Mouse (Mus musculus) bone marrow, adult 2 months (tissue): ENCODE results near the gene Cmtm2b. TPM values are rescaled to one million over a fixed set of nuclear protein-coding genes. Genes with fewer than 3 reads are reported as not detected.

Experiments
- H3K27ac ChIP-seq: fragments of 200-500 bp; 2 replicates; pipeline ENCODE4 v1.5.1; 2012; ENCODE audit warnings: low read depth, mild to moderate bottlenecking, control low read depth, inconsistent platforms, low read length; ENCODE audit not compliant: control insufficient read depth, poor library complexity, insufficient read depth
- H3K4me1 ChIP-seq: fragments of 200-500 bp; 2 replicates; pipeline ENCODE4 v1.6.1; 2011; ENCODE audit warnings: low read length; ENCODE audit not compliant: control insufficient read depth, insufficient read depth
- H3K4me3 ChIP-seq: fragments of 200-500 bp; replicated peaks from 2 replicates; pipeline ENCODE3; 2011; ENCODE audit warnings: mild to moderate bottlenecking, low read depth, low read length, control low read depth; ENCODE audit not compliant: control insufficient read depth
- CTCF ChIP-seq: fragments of 200-500 bp; IDR thresholded peaks from 2 replicates; pipeline ENCODE4 v1.5.1; 2011; ENCODE audit warnings: low read length, control low read depth; ENCODE audit not compliant: control insufficient read depth, insufficient read depth
- POLR2A ChIP-seq: fragments of 200-500 bp; IDR thresholded peaks from 2 replicates; pipeline ENCODE4 v1.6.1; 2011; ENCODE audit warnings: low read depth, mild to moderate bottlenecking, control low read depth, low read length, borderline replicate concordance; ENCODE audit not compliant: control insufficient read depth
- WGBS: fragments of 180-500 bp; shearing (Covaris S2); methylation state at CpG from one replicate; pipeline ENCODE4 v1.1.7; 2018; 5-methylcytosine and 5-hydroxymethylcytosine counted together
- polyA plus RNA-seq: library from polyadenylated mRNA; stranded (reverse); fragments of >200 nt; gene quantifications from 2 replicates; pipeline ENCODE4 v1.2.4, GENCODE M21; 2011; ENCODE audit warnings: low replicate concordance; ENCODE audit not compliant: missing spikeins, insufficient read depth, insufficient read length

Gene Cmtm2b
- polyA plus RNA-seq, 1 experiment, result not detected

DNA sequence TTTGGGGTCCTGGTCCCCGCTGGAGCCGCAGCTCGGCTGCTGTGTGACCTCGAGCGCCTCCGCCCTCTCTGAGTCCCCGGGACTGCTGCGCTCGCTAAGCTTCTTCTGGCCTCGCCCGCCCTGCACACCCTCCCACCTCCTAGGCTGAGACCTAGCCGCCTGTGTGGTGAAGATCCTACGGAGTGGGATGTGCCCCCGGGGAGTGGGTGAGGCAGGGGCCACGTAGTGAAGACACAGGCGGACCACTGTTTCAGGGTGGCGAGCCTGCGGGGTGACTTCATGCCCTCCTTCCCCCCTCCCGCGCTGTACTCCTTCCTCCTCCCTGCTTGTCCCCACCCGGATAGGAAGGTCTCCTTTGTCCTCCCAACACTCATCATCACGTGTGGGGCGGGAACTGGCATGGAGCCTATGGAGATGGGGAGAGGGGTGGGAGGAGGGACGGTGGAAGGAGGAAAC lies 19.1 kb downstream of the Cmtm2b start:
- H3K27ac ChIP-seq, result peak overlapping the region; percentile 61
- TF ChIP-seq POLR2A, result peak; percentile 20; the same call in 1 of the 2 replicates
- no peak for TF ChIP-seq CTCF
- no peaks in the 10 kb centered on the region for H3K4me1 ChIP-seq
- H3K4me3 ChIP-seq, result peak overlapping the region; percentile 83
- 2% methylated on average over 24 of the region's 24 CpGs for WGBS

DNA sequence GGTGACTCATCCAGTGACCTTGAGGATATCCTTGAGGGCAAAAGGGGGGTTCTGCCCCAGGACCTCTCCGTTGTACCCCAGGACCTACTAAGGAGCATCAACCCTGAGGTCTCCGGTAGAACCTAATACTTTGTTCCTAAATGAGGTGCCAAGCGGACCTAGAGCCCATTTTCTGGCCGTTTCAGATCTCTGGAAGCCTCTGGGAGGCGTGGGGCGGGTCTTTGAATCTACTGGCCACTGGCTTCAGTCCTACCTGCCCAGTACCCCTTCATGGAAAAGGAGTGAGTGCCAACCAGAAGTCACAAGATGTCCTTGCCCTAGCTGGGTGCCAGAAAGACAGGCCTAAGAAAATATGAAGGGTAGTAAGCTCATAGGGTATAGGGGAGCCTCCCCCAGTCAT lies 19.6 kb downstream of the Cmtm2b start:
- 78% methylated on average over 6 of the region's 6 CpGs for WGBS
- Histone ChIP-seq H3K27ac (no peak overlapping the region), H3K4me3 (no peak overlapping the region), H3K4me1 (no peaks in the 10 kb centered on the region)
- TF ChIP-seq POLR2A (no peak), CTCF (no peak)

DNA sequence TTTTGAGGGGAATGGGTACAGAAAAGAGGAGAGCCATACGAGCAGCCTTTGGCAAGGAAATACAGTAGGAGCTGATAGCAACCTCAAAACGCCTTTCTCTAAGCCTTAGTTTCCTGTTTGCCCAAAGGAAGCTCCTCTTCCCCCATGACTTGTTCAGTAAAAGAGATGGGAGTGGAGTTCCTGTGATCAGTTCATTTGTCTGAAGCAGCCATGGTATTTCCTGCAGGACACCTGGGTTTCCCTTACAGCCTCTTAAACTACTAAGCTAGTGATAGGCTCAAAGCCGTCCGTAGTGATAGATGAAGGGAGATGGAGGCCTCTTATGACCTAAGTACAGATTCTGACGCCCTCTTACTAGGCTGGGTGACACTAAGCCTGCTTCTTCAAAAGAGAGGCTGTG lies 20.4 kb downstream of the Cmtm2b start:
- TF ChIP-seq CTCF, result no peak
- TF ChIP-seq POLR2A, result no peak
- Histone ChIP-seq H3K27ac (no peak overlapping the region), H3K4me3 (no peak overlapping the region), H3K4me1 (no peaks in the 10 kb centered on the region)
- 56% methylated on average over 5 of the region's 5 CpGs for WGBS

GRCm38 (mm10) chr8:104343957-104344356 lies 21.9 kb downstream of the Cmtm2b start:
- H3K27ac ChIP-seq, result no peak overlapping the region
- peak; percentile 99 for TF ChIP-seq CTCF
- TF ChIP-seq POLR2A, result no peak
- H3K4me3 ChIP-seq, result no peak overlapping the region
- H3K4me1 ChIP-seq, result no peaks in the 10 kb centered on the region
- 19% methylated on average over 7 of the region's 7 CpGs for WGBS

DNA sequence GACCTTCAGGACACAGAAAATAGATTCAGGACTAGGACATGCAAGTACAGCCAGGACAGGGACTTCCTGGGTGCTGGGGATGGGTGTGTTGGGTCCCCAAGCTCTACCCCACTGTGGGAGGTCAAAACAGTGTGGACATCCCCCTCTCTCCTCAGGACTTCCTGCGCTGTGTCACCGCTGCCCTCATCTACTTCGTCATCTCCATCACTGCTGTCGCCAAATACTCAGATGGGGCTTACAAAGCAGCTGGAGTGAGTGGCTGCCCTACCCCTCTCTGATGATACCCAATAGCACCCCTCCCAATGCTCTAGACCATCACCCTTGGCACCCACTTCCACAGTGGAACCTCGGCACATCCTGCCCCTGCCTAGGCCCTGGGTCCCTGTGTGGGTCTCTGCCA lies 22.6 kb downstream of the Cmtm2b start:
- Histone ChIP-seq H3K27ac (no peak overlapping the region), H3K4me3 (no peak overlapping the region), H3K4me1 (no peaks in the 10 kb centered on the region)
- 69% methylated on average over 5 of the region's 5 CpGs for WGBS
- no peak for TF ChIP-seq CTCF
- TF ChIP-seq POLR2A, result no peak

- WGBS, result 84% methylated on average over 12 of the region's 12 CpGs
- TF ChIP-seq CTCF (no peak), POLR2A (no peak)
Measured at GRCm38 (mm10) chr8:104346706-104347105, 24.7 kb downstream of the Cmtm2b start.

GRCm38 (mm10) chr8:104348971-104349370 lies 26.9 kb downstream of the Cmtm2b start:
- 79% methylated on average over 5 of the region's 5 CpGs for WGBS
- H3K27ac ChIP-seq, result no peak overlapping the region
- H3K4me1 ChIP-seq, result no peaks in the 10 kb centered on the region
- TF ChIP-seq POLR2A, result no peak
- no peak for TF ChIP-seq CTCF
- no peak overlapping the region for H3K4me3 ChIP-seq

More at GRCm38 (mm10) chr8:104346706-104347105, 24.7 kb downstream of the Cmtm2b start:
- Histone ChIP-seq H3K27ac (no peak overlapping the region), H3K4me3 (no peak overlapping the region), H3K4me1 (no peaks in the 10 kb centered on the region)

GRCm38 (mm10) chr8:104350047-104350446 lies 28.0 kb downstream of the Cmtm2b start:
- WGBS, result 75% methylated on average over 13 of the region's 13 CpGs
- Histone ChIP-seq H3K27ac (no peak overlapping the region), H3K4me1 (no peaks in the 10 kb centered on the region), H3K4me3 (no peak overlapping the region)
- TF ChIP-seq POLR2A, result no peak
- no peak for TF ChIP-seq CTCF

DNA sequence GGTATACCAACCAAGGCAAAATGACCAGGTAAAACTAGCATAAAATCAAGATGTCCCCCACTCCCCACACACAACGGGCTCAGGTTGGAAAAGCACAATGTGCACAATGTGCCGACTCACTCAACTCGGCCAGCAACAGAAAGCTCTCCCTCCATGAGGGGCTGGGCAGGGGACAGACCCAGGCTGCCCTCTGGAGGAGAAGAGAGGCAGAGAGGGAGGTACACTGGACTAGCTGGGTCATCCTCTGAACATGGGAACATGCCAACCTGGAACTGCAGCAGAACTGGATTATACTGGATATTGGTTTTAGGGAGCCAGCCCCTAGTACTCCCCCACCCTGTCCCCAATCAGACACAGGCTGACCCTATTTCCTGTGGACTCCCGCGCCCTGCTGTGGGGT lies 31.2 kb downstream of the Cmtm2b start:
- H3K27ac ChIP-seq, result no peak overlapping the region
- no peak overlapping the region for H3K4me3 ChIP-seq
- WGBS, result 40% methylated on average over 5 of the region's 5 CpGs
- TF ChIP-seq CTCF (no peak; the same call in 1 of the 2 replicates), POLR2A (no peak)
- no peaks in the 10 kb centered on the region for H3K4me1 ChIP-seq
